Mouse (Mus musculus) heart, embryonic 15.5 days (tissue): ENCODE measurements around the gene Rhox10. TPM values are rescaled to one million over a fixed set of nuclear protein-coding genes. Genes with fewer than 3 reads are reported as not detected.

ENCODE experiments used
- polyA plus RNA-seq: library from polyadenylated mRNA; unstranded; fragments of >200 nt; fragmentation: Nextera tagmentation; extraction: Ambion mirVana; gene quantifications from 2 replicates; pipeline ENCODE4 v1.2.1, GENCODE M21; 2015

The Rhox10 gene
- polyA plus RNA-seq, 1 experiment from 2014 or later = not detected

Other genes starting within 250 kb of the Rhox10 start
- gene Rhox6, start 239.6 kb upstream of the Rhox10 start, polyA plus RNA-seq = not detected in 2 replicates
- not detected in 2 replicates for gene Rhox7a, start 234.8 kb upstream of the Rhox10 start, polyA plus RNA-seq
- gene Rhox8, start 187.5 kb upstream of the Rhox10 start, polyA plus RNA-seq = 0.10 TPM in 1 of 2 replicates, not detected in the other
- gene Rhox7b, start 169.2 kb upstream of the Rhox10 start, polyA plus RNA-seq = not detected in 2 replicates
- gene Rhox9, start 164.7 kb upstream of the Rhox10 start, polyA plus RNA-seq = not detected in 2 replicates
- not detected in 2 replicates for gene Btg1-ps1, start 47.7 kb upstream of the Rhox10 start, polyA plus RNA-seq
- gene Btg1-ps2, start 23.4 kb upstream of the Rhox10 start, polyA plus RNA-seq = not detected in 2 replicates
- not detected in 2 replicates for gene Rhox11, start 18.7 kb downstream of the Rhox10 start, polyA plus RNA-seq
- gene Rhox12, start 44.4 kb downstream of the Rhox10 start, polyA plus RNA-seq = not detected in 2 replicates
- not detected in 2 replicates for gene Rhox13, start 54.7 kb downstream of the Rhox10 start, polyA plus RNA-seq
- 2.0 and 2.2 TPM in 2 replicates for gene Zbtb33, start 123.3 kb downstream of the Rhox10 start, polyA plus RNA-seq
- gene Tmem255a, start 186.0 kb downstream of the Rhox10 start, polyA plus RNA-seq = 26.8 and 27.6 TPM in 2 replicates
- 0.11 and 0.20 TPM in 2 replicates for gene Atp1b4, start 249.7 kb downstream of the Rhox10 start, polyA plus RNA-seq